Mouse (Mus musculus): ENCODE data around the gene Ankrd28.

Ankrd28 gene

GRCm38 (mm10) chr14:31717360-31717759 is 113.1 kb downstream of the Ankrd28 start:
- CTCF ChIA-PET, result no interaction called here

GRCm38 (mm10) chr14:31715669-31716068 is 114.8 kb downstream of the Ankrd28 start:
- CTCF ChIA-PET, result interaction anchor here (0.6 kb wide), 1 partner anchor 112 kb away, joined by 7 read pairs; no protein-coding TSS in a partner anchor

GRCm38 (mm10) chr14:31709343-31709742 is 121.1 kb downstream of the Ankrd28 start:
- CTCF ChIA-PET, result no interaction called here

GRCm38 (mm10) chr14:31700376-31700775 is 130.1 kb downstream of the Ankrd28 start:
- CTCF ChIA-PET, result interaction anchor here (0.9 kb wide), 1 partner anchor 13 kb away, joined by 3 read pairs; no protein-coding TSS in a partner anchor

GRCm38 (mm10) chr14:31697755-31698154 is 132.7 kb downstream of the Ankrd28 start:
- CTCF ChIA-PET, result interaction anchor here (0.6 kb wide), 1 partner anchor 656 kb away, joined by 3 read pairs; no protein-coding TSS in a partner anchor

GRCm38 (mm10) chr14:31697346-31697745 is 133.1 kb downstream of the Ankrd28 start:
- CTCF ChIA-PET, result interaction anchor here (0.6 to 1.0 kb wide), 2 partner anchors 10 to 656 kb away, joined by 3 read pairs; no protein-coding TSS in a partner anchor

- CTCF ChIA-PET, result interaction anchor here (1.0 kb wide), 1 partner anchor 10 kb away, joined by 3 read pairs; no protein-coding TSS in a partner anchor
These were observed 133.5 kb downstream of the Ankrd28 start for GRCm38 (mm10) chr14:31696985-31697303.

- CTCF ChIA-PET, result interaction anchor here (0.6 to 1.0 kb wide), 2 partner anchors 9 to 33 kb away, joined by 3 to 4 read pairs; no protein-coding TSS in a partner anchor
These were observed 134.1 kb downstream of the Ankrd28 start for GRCm38 (mm10) chr14:31696206-31696984.

- CTCF ChIA-PET, result no interaction called here
These were observed 137.9 kb downstream of the Ankrd28 start for GRCm38 (mm10) chr14:31692536-31692935.

GRCm38 (mm10) chr14:31686231-31686630 is 144.2 kb downstream of the Ankrd28 start:
- CTCF ChIA-PET, result interaction anchor here (0.6 kb wide), 1 partner anchor 47 kb away, joined by 7 read pairs; no protein-coding TSS in a partner anchor

GRCm38 (mm10) chr14:31685680-31686079 is 144.8 kb downstream of the Ankrd28 start:
- CTCF ChIA-PET, result interaction anchor here (0.6 kb wide), 1 partner anchor 47 kb away, joined by 7 read pairs; no protein-coding TSS in a partner anchor

- CTCF ChIA-PET, result no interaction called here
These were observed 146.0 kb downstream of the Ankrd28 start for GRCm38 (mm10) chr14:31684343-31685040.

GRCm38 (mm10) chr14:31683610-31684009 is 146.8 kb downstream of the Ankrd28 start:
- CTCF ChIA-PET, result no interaction called here

- CTCF ChIA-PET, result interaction anchor here (0.6 kb wide), 2 partner anchors 17 to 279 kb away, joined by 4 to 5 read pairs; no protein-coding TSS in a partner anchor
These were observed 148.4 kb downstream of the Ankrd28 start for GRCm38 (mm10) chr14:31681931-31682555.

GRCm38 (mm10) chr14:31681291-31681690 is 149.2 kb downstream of the Ankrd28 start:
- CTCF ChIA-PET, result no interaction called here

- CTCF ChIA-PET, result no interaction called here
These were observed 149.8 kb downstream of the Ankrd28 start for GRCm38 (mm10) chr14:31680656-31681055.

GRCm38 (mm10) chr14:31671635-31672320 is 158.7 kb downstream of the Ankrd28 start:
- CTCF ChIA-PET, result interaction anchor here (1.2 kb wide), 1 partner anchor 12 kb away, joined by 4 read pairs; no protein-coding TSS in a partner anchor

GRCm38 (mm10) chr14:31669642-31670490 is 160.6 kb downstream of the Ankrd28 start:
- CTCF ChIA-PET, result no interaction called here

GRCm38 (mm10) chr14:31669161-31669611 is 161.3 kb downstream of the Ankrd28 start:
- CTCF ChIA-PET, result no interaction called here

GRCm38 (mm10) chr14:31668326-31668725 is 162.1 kb downstream of the Ankrd28 start:
- CTCF ChIA-PET, result no interaction called here

Data from spleen, embryonic (tissue).